Mouse (Mus musculus) liver, adult 2 months (tissue): ENCODE data around the gene Pabpc4. TPM values are rescaled to one million over a fixed set of nuclear protein-coding genes. Genes with fewer than 3 reads are reported as not detected.
"Not testable (repeated sequence)": the region's sequence is repeated elsewhere in the genome, so short reads cannot be mapped to it uniquely, and the experiment has no call there.

Experiments used
- DNase-seq: peaks from one replicate; pipeline ENCODE4 v3.0.0-alpha.2; 2011; ENCODE audit warnings: low read depth, low spot score; ENCODE audit errors: extremely low read depth
- H3K27ac ChIP-seq: fragments of 200-500 bp; replicated peaks from 2 replicates; pipeline ENCODE4 v1.5.1; 2012; ENCODE audit warnings: low read depth, mild to moderate bottlenecking, control low read depth, inconsistent platforms, low read length; ENCODE audit not compliant: insufficient read depth
- H3K27me3 ChIP-seq: fragments of 200-500 bp; 2 replicates; pipeline ENCODE4 v1.6.1; 2012; ENCODE audit warnings: mild to moderate bottlenecking, moderate library complexity, low read length, inconsistent platforms; ENCODE audit not compliant: control insufficient read depth, insufficient read depth
- H3K36me3 ChIP-seq: fragments of 200-500 bp; 2 replicates; pipeline ENCODE4 v1.6.1; 2012; ENCODE audit warnings: low read length, inconsistent platforms; ENCODE audit not compliant: control insufficient read depth, insufficient read depth
- H3K4me1 ChIP-seq: fragments of 200-500 bp; 2 replicates; pipeline ENCODE4 v1.6.1; 2011; ENCODE audit warnings: low read length; ENCODE audit not compliant: control insufficient read depth, insufficient read depth
- H3K4me3 ChIP-seq: fragments of 200-500 bp; 2 replicates; pipeline ENCODE4 v1.5.1; 2011; ENCODE audit warnings: low read depth, mild to moderate bottlenecking, control low read depth, low read length, moderate library complexity; ENCODE audit not compliant: insufficient read depth
- H3K79me2 ChIP-seq: fragments of 200-500 bp; 2 replicates; pipeline ENCODE4 v1.6.1; 2012; ENCODE audit warnings: inconsistent platforms, mild to moderate bottlenecking, low read length, moderate library complexity; ENCODE audit not compliant: control insufficient read depth, insufficient read depth
- H3K9ac ChIP-seq: fragments of 200-500 bp; 2 replicates; pipeline ENCODE4 v1.6.1; 2012; ENCODE audit warnings: low read depth, mild to moderate bottlenecking, control low read depth, inconsistent platforms, low read length
- CTCF ChIP-seq: fragments of 200-500 bp; IDR thresholded peaks from 2 replicates; pipeline ENCODE4 v1.5.1; 2011; ENCODE audit warnings: low read depth, low read length, control low read depth
- POLR2A ChIP-seq: fragments of 200-500 bp; IDR thresholded peaks from 2 replicates; pipeline ENCODE4 v1.6.1; 2011; ENCODE audit warnings: low read length, control low read depth; ENCODE audit not compliant: insufficient read depth; ENCODE audit errors: extremely low read depth
- WGBS: fragments of 180-500 bp; shearing (Covaris S2); methylation state at CpG from one replicate; pipeline ENCODE4 v1.1.7; 2018; 5-methylcytosine and 5-hydroxymethylcytosine counted together
- polyA plus RNA-seq: library from polyadenylated mRNA; depleted of rRNA; stranded (reverse); fragments of >200 nt; gene quantifications from 2 replicates; pipeline ENCODE4 v1.2.3, GENCODE M21; 2012
- total RNA-seq: library from RNA; depleted of rRNA; stranded (reverse); fragments of >200 nt; gene quantifications from 2 replicates; pipeline ENCODE4 v1.2.3, GENCODE M21; 2014

Gene Pabpc4
- total and polyA plus RNA-seq, 2 experiments = 25.3 to 54.4 TPM

DNA sequence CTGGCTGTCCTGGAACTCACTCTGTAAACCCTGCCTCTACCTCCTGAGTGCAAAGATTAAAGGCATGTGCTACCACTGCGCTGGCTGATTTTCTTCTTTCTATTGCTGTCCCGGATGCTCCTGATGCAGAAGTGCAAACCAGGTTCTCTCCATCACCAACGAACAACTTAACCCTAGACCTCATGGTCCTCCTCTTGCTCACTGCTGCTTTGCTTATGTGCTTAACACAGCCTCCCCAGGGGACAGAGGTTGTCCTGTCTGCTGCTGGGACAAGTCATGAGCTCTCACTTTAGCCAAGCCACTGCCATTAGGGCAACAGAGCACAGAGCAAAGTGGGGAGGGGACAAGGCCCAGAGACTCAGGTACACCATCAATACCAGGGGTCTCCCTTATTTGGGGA lies 52.3 kb downstream of the Pabpc4 start:
- no peaks in the 10 kb centered on the region for H3K79me2 ChIP-seq
- H3K9ac ChIP-seq = no peak overlapping the region
- WGBS = 94% methylated on average over 3 of the region's 3 CpGs
- no peak overlapping the region for H3K27ac ChIP-seq
- H3K4me3 ChIP-seq = no peak overlapping the region
- H3K36me3 ChIP-seq = no peaks in the 10 kb centered on the region
- H3K4me1 ChIP-seq = no peaks in the 10 kb centered on the region
- TF ChIP-seq POLR2A (no peak), CTCF (no peak)
- H3K27me3 ChIP-seq = no peaks in the 10 kb centered on the region
- no peak for DNase-seq

DNA sequence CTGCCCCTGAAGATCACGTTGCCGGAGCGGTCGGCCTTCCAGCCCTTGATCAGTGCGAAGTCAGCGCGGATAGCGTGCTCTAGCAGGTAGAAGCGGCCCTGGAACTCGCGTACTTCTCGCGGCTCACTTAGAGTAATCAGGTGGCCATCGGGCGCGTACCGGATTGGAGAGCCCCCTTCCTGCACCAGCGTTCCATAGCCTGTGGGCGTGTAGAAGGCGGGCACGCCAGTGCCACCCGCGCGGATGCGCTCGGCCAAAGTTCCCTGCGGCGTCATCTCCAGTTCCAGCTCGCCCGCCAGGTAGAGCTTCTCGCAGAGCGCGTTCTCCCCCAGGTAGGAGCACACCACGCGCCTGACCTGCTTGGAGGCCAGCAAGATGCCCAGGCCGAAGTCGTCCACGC lies 60.8 kb downstream of the Pabpc4 start:
- not testable (repeated sequence) for H3K27me3 ChIP-seq, H3K4me3 ChIP-seq

DNA sequence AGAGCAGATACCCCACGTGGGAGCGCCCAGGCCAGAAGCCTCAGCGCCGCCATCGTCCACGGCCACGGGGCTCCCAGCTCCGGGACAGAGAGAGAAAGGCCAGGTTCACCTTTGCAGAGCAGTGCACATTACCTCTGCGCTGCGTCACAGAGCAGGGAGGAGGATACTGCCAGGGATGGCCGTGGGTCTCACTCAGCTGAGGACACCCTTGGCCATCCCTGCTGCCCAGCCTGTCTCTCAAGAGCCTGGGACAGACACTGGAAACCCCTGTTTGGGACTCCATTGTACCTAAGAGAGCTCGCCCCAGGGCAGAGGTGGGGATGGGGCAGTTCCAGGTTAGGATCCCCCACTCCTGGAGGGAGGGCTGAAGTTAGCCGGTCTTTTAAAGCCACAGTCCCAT lies 61.4 kb downstream of the Pabpc4 start, which contains the start of gene Oxct2a:
Gene Oxct2a, minus strand, starts transcription at position 101 of the 400 bp plus-strand sequence.
- Histone ChIP-seq H3K36me3 (no peaks in the 10 kb centered on the region), H3K27me3 (peaks cover 4% of the 10 kb centered on the region; the same call in 1 of the 2 replicates), H3K4me1 (no peaks in the 10 kb centered on the region), H3K4me3 (no peak within 1 kb of the TSS), H3K27ac (no peak within 1 kb of the TSS), H3K9ac (no peak within 1 kb of the TSS), H3K79me2 (no peaks in the 10 kb centered on the region)
- no peak for DNase-seq
- TF ChIP-seq CTCF = no peak
- TF ChIP-seq POLR2A = no peak
- 17% methylated on average over 13 of the region's 13 CpGs for WGBS

More for the DNA sequence above, 60.8 kb downstream of the Pabpc4 start:
- H3K4me1 ChIP-seq, H3K36me3 ChIP-seq, H3K79me2 ChIP-seq, H3K27ac ChIP-seq, DNase-seq, H3K9ac ChIP-seq: not testable (repeated sequence)
- 5% methylated on average over 17 of the region's 38 CpGs for WGBS

DNA sequence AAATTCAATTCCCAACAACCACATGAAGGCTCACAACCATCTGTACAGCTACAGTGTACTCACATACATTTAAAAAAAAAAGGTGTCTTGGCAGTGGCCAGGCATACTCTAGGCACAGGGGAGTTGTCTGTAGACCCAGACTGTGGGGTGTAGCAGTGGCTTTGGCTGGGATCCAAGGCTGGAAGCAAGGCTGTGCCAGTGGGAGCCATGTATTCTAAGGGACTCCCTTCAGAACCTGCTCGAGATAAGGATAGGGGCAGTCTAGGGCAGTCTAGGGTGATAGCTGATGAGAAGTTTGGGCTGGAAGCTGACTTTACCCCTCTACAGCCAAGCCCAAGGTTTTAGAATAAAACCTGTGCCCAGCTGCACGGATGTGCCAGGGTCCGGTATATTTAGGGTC lies 63.9 kb downstream of the Pabpc4 start:
- no peaks in the 10 kb centered on the region for H3K4me1 ChIP-seq
- no peak for DNase-seq
- no peaks in the 10 kb centered on the region for H3K36me3 ChIP-seq
- H3K79me2 ChIP-seq = no peaks in the 10 kb centered on the region
- 72% methylated on average over 3 of the region's 3 CpGs for WGBS
- H3K9ac ChIP-seq = no peak overlapping the region
- H3K4me3 ChIP-seq = no peak overlapping the region
- no peak for TF ChIP-seq CTCF
- no peak for TF ChIP-seq POLR2A
- no peak overlapping the region for H3K27ac ChIP-seq
- H3K27me3 ChIP-seq = peaks cover 4% of the 10 kb centered on the region; the same call in 1 of the 2 replicates

DNA sequence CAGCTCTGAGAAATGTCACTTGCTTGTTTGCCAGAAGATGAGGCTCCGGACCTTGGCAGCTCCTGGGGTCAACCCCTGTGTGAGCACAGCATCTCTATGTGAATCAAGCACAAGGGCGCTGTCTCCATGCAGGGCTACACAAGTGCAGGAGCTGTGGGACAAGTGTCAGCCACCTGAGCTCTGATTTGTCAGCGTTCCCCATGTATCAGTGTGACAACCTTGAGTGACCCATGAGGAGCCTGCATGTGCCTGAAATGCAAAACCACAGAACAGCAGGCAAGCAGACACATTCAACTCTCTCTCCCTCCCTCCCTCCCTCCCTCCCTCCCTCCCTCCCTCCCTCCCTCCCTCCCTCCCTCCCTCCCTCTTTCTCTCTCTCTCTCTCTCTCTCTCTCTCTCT lies 65.5 kb downstream of the Pabpc4 start:
- DNase-seq = no peak
- 64% methylated on average over 3 of the region's 3 CpGs for WGBS
- no peaks in the 10 kb centered on the region for H3K79me2 ChIP-seq
- TF ChIP-seq CTCF (no peak), POLR2A (no peak)
- H3K4me1 ChIP-seq = no peaks in the 10 kb centered on the region
- peaks cover 4% of the 10 kb centered on the region; the same call in 1 of the 2 replicates for H3K27me3 ChIP-seq
- H3K9ac ChIP-seq = no peak overlapping the region
- no peak overlapping the region for H3K4me3 ChIP-seq
- no peak overlapping the region for H3K27ac ChIP-seq
- no peaks in the 10 kb centered on the region for H3K36me3 ChIP-seq

DNA sequence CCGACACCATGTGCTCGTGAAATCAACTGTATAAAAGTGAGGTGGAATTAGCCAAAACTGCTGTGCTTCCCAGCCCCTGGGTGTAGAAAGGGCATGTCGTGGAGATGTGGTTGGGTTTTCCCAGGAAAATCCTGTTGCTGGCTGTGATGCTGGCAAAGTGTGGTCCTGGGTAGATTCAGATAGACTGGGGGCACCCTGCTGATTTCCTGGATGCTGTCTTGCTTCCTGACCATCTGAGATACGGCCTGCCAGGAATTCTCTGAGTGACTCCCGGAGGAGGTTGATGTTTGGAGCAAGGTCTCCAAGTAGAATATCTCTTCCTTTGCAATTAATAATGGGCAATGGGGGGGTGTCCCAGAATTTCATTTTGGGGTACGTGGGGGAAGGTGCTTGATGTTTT lies 66.8 kb downstream of the Pabpc4 start:
- Histone ChIP-seq H3K36me3 (no peaks in the 10 kb centered on the region), H3K27me3 (no peaks in the 10 kb centered on the region), H3K27ac (no peak overlapping the region), H3K79me2 (no peaks in the 10 kb centered on the region), H3K4me3 (no peak overlapping the region), H3K9ac (no peak overlapping the region), H3K4me1 (no peaks in the 10 kb centered on the region)
- TF ChIP-seq POLR2A = no peak
- no peak for TF ChIP-seq CTCF
- no peak for DNase-seq
- WGBS = 71% methylated on average over 6 of the region's 6 CpGs

DNA sequence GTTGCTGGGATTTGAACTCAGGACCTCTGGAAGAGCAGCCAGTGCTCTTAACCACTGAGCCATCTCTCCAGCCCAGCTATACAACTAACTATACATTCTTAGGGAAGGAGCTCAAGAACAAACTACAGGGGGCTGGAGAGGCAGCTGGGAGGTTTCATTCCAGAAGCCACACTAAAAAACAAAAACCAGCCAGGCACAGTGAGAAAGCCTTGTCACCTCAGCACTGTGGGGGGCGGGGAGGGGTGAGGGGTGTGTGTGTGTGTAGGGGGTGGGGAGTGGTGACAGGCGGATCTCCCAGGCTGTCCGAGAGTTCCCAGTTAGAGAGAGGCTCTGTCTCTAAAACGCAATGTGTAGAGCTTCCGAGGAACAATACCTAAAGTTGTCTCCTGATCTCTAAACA lies 69.2 kb downstream of the Pabpc4 start:
- Histone ChIP-seq H3K4me1 (no peaks in the 10 kb centered on the region), H3K79me2 (no peaks in the 10 kb centered on the region), H3K27ac (no peak overlapping the region), H3K9ac (no peak overlapping the region), H3K36me3 (no peaks in the 10 kb centered on the region), H3K4me3 (no peak overlapping the region), H3K27me3 (no peaks in the 10 kb centered on the region)
- TF ChIP-seq POLR2A = no peak
- no peak for TF ChIP-seq CTCF
- DNase-seq = no peak
- 97% methylated on average over 4 of the region's 5 CpGs for WGBS

DNA sequence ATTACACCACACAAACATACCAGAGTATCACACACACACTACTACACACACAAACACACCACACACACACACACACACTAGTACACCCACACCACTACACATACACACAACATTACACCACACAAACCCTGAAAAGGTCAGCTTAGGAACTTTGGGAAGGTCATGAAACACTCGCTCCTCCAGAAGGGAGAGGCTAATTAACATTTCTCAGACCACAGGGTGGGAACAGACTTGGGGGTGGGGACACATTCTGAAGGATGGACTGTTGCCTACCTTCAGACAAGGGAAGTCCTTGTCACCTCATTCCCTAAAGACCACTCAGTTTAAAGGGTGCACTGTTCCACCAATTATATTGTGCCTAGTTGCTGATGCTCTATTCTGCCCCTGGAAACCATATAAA lies 69.8 kb downstream of the Pabpc4 start:
- 76% methylated on average over 1 of the region's 1 CpGs for WGBS

More for the DNA sequence above, 69.8 kb downstream of the Pabpc4 start:
- not testable (repeated sequence) for H3K4me1 ChIP-seq, H3K27ac ChIP-seq, H3K27me3 ChIP-seq, H3K79me2 ChIP-seq, H3K36me3 ChIP-seq, DNase-seq, H3K9ac ChIP-seq, H3K4me3 ChIP-seq
